Mouse (Mus musculus): Measurements from ENCODE around the gene Card10. TPM values are rescaled to one million over a fixed set of nuclear protein-coding genes. Genes with fewer than 3 reads are reported as not detected.

Card10 gene
- polyA plus RNA-seq, 1 experiment from 2014 or later = 1.5 TPM

DNA sequence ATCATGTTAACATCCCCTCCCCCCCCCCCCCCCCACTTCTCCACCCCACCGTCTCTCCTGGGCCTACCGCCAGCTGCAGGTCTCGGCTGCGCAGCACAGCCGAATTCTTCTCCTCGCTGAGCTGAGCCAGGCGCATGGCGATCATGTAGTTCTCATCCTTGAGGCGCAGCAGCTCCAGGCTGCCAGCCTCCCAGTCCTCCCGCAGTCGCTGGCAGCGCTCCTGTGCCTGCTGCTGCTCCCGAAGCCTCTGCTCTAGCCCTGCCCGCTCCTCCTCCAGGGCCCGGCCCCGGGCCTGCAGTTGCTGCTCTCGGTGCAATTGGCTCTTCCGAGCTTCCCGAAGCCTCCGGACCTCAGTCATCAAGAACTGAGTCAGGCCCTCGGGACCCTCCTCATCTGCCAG lies 3.8 kb downstream of the Card10 start:
- DNase-seq = no peak
- peaks cover 11% of the 10 kb centered on the region; the same call in 1 of the 2 replicates for H3K4me1 ChIP-seq (ENCODE audit: insufficient read depth)
- no peak overlapping the region for H3K4me3 ChIP-seq (ENCODE audit: low read depth, low read length)
- H3K9ac ChIP-seq (replicated peaks) = no peak overlapping the region
- no peak overlapping the region for H3K27ac ChIP-seq (ENCODE audit: low read depth)
- TF ChIP-seq EP300 (IDR thresholded peaks at IDR 0.05; ENCODE audit: low read depth) (no peak), CTCF (IDR thresholded peaks at IDR 0.05; ENCODE audit: low read depth) (no peak)
- no peak overlapping the region for H3K4me2 ChIP-seq (ENCODE audit: low read depth, low read length)
- H3K27me3 ChIP-seq (ENCODE audit: insufficient read depth, low read length) = peaks cover 24% of the 10 kb centered on the region; the same call in 1 of the 2 replicates
- ATAC-seq = no peak
- peaks cover 11% of the 10 kb centered on the region for H3K36me3 ChIP-seq (replicated peaks; ENCODE audit: insufficient read depth, low read length)
- no peaks in the 10 kb centered on the region for H3K9me3 ChIP-seq (ENCODE audit: low read length)
- WGBS (ENCODE audit: insufficient replicate concordance) = 75% methylated on average over 21 of the region's 21 CpGs

GRCm38 (mm10) chr15:78797060-78797329 lies 5.8 kb downstream of the Card10 start:
- TF ChIP-seq CTCF (IDR thresholded peaks at IDR 0.05; ENCODE audit: low read depth) = no peak
- no peak for TF ChIP-seq EP300 (IDR thresholded peaks at IDR 0.05; ENCODE audit: low read depth)
- no peak overlapping the region for H3K4me2 ChIP-seq (ENCODE audit: low read depth, low read length)
- ATAC-seq (no peak), DNase-seq (no peak)
- no peak overlapping the region for H3K4me3 ChIP-seq (ENCODE audit: low read depth, low read length)
- H3K27me3 ChIP-seq (ENCODE audit: insufficient read depth, low read length) = 0 out of 2 replicates have a peak, but pooled peaks cover 7% of the 10 kb centered on the region
- H3K4me1 ChIP-seq (ENCODE audit: insufficient read depth) = no peaks in the 10 kb centered on the region
- H3K27ac ChIP-seq (ENCODE audit: low read depth) = no peak overlapping the region
- no peak overlapping the region for H3K9ac ChIP-seq (replicated peaks)
- H3K36me3 ChIP-seq (replicated peaks; ENCODE audit: insufficient read depth, low read length) = peaks cover 14% of the 10 kb centered on the region
- H3K9me3 ChIP-seq (ENCODE audit: low read length) = no peaks in the 10 kb centered on the region
- WGBS (ENCODE audit: insufficient replicate concordance) = 87% methylated on average over 8 of the region's 8 CpGs

DNA sequence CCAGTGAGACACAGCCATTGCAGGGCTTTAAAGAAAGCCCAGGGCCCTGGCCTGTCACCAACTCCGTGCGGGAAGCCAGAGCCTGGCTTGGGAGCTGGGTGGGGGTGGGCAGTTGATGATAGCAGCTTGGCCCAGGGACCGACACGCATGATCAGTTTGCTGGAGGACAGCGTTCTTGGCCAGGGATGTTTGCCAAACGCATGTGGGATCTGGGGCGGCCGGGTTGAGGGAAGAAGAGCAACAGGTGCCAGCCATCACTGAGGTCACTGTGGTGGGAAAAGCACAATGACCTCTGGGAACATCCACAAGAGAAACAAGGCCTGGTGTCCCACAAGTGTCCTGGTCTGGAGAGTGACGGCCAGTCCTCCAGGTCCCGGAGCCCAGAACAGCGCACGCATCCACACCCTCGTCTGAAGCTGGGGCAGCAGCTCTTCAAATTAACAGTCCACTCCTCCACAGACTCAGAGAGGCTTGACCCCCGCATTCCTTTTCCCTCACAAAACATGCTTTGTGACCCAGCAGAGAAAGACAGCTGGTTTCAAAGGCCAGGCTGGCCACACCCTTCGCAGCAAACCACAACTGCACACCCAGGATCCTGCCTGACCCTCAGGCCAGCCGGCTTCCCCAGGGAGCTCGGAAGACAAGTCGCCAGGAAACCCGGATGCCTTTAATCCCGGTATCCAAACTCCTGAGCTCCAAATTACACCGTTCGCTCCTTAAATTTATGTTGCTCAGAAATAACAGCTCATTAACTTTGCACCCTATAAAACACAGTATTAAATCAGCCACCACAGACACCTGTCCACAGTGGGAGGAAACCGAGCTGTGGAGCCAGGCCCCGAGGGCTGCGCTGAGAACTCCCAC lies 6.4 kb downstream of the Card10 start:
- TF ChIP-seq EP300 (IDR thresholded peaks at IDR 0.05; ENCODE audit: low read depth) (no peak), CTCF (IDR thresholded peaks at IDR 0.05; ENCODE audit: low read depth) (no peak)
- ATAC-seq = no peak
- Histone ChIP-seq H3K4me2 (ENCODE audit: low read depth, low read length) (no peak overlapping the region), H3K4me3 (ENCODE audit: low read depth, low read length) (no peak overlapping the region), H3K27ac (ENCODE audit: low read depth) (no peak overlapping the region), H3K9me3 (ENCODE audit: low read length) (no peaks in the 10 kb centered on the region), H3K27me3 (ENCODE audit: insufficient read depth, low read length) (0 out of 2 replicates have a peak, but pooled peaks cover 1% of the 10 kb centered on the region), H3K4me1 (ENCODE audit: insufficient read depth) (no peaks in the 10 kb centered on the region), H3K36me3 (replicated peaks; ENCODE audit: insufficient read depth, low read length) (peaks cover 14% of the 10 kb centered on the region), H3K9ac (replicated peaks) (no peak overlapping the region)
- WGBS (ENCODE audit: insufficient replicate concordance) = 71% methylated on average over 25 of the region's 25 CpGs
- DNase-seq = no peak

DNA sequence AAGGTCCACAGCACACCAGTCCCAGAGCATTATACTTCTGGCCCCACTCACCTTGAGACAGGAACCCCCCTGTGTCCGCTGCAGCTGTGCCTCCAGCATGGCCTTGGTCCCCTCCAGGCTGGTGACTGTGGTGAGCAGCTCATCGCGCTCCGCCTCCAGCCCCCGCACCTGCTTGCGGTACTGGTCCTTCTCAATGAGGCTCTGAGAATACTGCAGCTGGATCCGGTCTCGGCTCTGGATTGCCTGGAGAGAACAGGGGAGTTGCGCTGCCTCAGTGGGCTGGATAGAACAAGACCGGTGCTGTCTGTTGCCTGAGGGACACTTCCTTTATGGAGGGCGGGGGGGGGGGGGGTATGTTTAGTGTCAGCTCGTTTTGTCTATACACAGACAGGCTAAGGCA lies 11.9 kb downstream of the Card10 start:
- no peaks in the 10 kb centered on the region for H3K27me3 ChIP-seq (ENCODE audit: insufficient read depth, low read length)
- H3K4me1 ChIP-seq (ENCODE audit: insufficient read depth) = peaks cover 10% of the 10 kb centered on the region
- H3K4me2 ChIP-seq (ENCODE audit: low read depth, low read length) = no peak overlapping the region
- 75% methylated on average over 11 of the region's 12 CpGs for WGBS (ENCODE audit: insufficient replicate concordance)
- H3K9me3 ChIP-seq (ENCODE audit: low read length) = no peaks in the 10 kb centered on the region
- DNase-seq = no peak
- H3K9ac ChIP-seq (replicated peaks) = no peak overlapping the region
- TF ChIP-seq EP300 (IDR thresholded peaks at IDR 0.05; ENCODE audit: low read depth) = no peak
- no peak for TF ChIP-seq CTCF (IDR thresholded peaks at IDR 0.05; ENCODE audit: low read depth)
- H3K36me3 ChIP-seq (replicated peaks; ENCODE audit: insufficient read depth, low read length) = peaks cover 28% of the 10 kb centered on the region
- ATAC-seq = no peak
- H3K27ac ChIP-seq (ENCODE audit: low read depth) = peak overlapping the region; percentile 44
- no peak overlapping the region for H3K4me3 ChIP-seq (ENCODE audit: low read depth, low read length)

- Histone ChIP-seq H3K36me3 (replicated peaks; ENCODE audit: insufficient read depth, low read length) (peaks cover 28% of the 10 kb centered on the region), H3K4me3 (ENCODE audit: low read depth, low read length) (no peak overlapping the region), H3K27me3 (ENCODE audit: insufficient read depth, low read length) (no peaks in the 10 kb centered on the region), H3K9ac (replicated peaks) (no peak overlapping the region), H3K4me1 (ENCODE audit: insufficient read depth) (peaks cover 10% of the 10 kb centered on the region), H3K9me3 (ENCODE audit: low read length) (no peaks in the 10 kb centered on the region), H3K4me2 (ENCODE audit: low read depth, low read length) (no peak overlapping the region), H3K27ac (ENCODE audit: low read depth) (peak overlapping the region; percentile 44)
- no peak for TF ChIP-seq CTCF (IDR thresholded peaks at IDR 0.05; ENCODE audit: low read depth)
- no peak for TF ChIP-seq EP300 (IDR thresholded peaks at IDR 0.05; ENCODE audit: low read depth)
- DNase-seq (peak; percentile 73), ATAC-seq (peak; percentile 84)
- 34% methylated on average over 4 of the region's 4 CpGs for WGBS (ENCODE audit: insufficient replicate concordance)
Observed at GRCm38 (mm10) chr15:78790451-78790850, 12.4 kb downstream of the Card10 start.

- Histone ChIP-seq H3K27me3 (ENCODE audit: insufficient read depth, low read length) (no peaks in the 10 kb centered on the region), H3K9me3 (ENCODE audit: low read length) (no peaks in the 10 kb centered on the region), H3K4me1 (ENCODE audit: insufficient read depth) (peaks cover 10% of the 10 kb centered on the region), H3K4me2 (ENCODE audit: low read depth, low read length) (no peak overlapping the region), H3K9ac (replicated peaks) (no peak overlapping the region), H3K27ac (ENCODE audit: low read depth) (no peak overlapping the region), H3K4me3 (ENCODE audit: low read depth, low read length) (no peak overlapping the region), H3K36me3 (replicated peaks; ENCODE audit: insufficient read depth, low read length) (peaks cover 24% of the 10 kb centered on the region)
- WGBS (ENCODE audit: insufficient replicate concordance) = 81% methylated on average over 13 of the region's 13 CpGs
- ATAC-seq (no peak), DNase-seq (no peak)
- TF ChIP-seq EP300 (IDR thresholded peaks at IDR 0.05; ENCODE audit: low read depth) (no peak), CTCF (IDR thresholded peaks at IDR 0.05; ENCODE audit: low read depth) (no peak)
Observed at GRCm38 (mm10) chr15:78789721-78790323, 13.0 kb downstream of the Card10 start.
